Mouse (Mus musculus): ENCODE data around the gene Eaf2. TPM values are rescaled to one million over a fixed set of nuclear protein-coding genes. Genes with fewer than 3 reads are reported as not detected.
"Not testable (repeated sequence)": the region's sequence is repeated elsewhere in the genome, so short reads cannot be mapped to it uniquely, and the experiment has no call there.

Gene Eaf2
- total RNA-seq, 2 experiments from 2014 or later, result 1.0 to 1.2 TPM

GRCm38 (mm10) chr16:36851202-36851601 is 23.6 kb downstream of the Eaf2 start:
- no peak for DNase-seq (ENCODE audit: extremely low spot score in 1 of 2, low spot score in 1 of 2)

- DNase-seq (ENCODE audit: extremely low spot score in 1 of 2, low spot score in 1 of 2), result not testable (repeated sequence)
These were observed 27.9 kb downstream of the Eaf2 start for GRCm38 (mm10) chr16:36846894-36847293.

- no peak for DNase-seq (ENCODE audit: extremely low spot score in 1 of 2, low spot score in 1 of 2)
These were observed 46.0 kb downstream of the Eaf2 start for GRCm38 (mm10) chr16:36828820-36829219.

- DNase-seq (ENCODE audit: extremely low spot score in 1 of 2, low spot score in 1 of 2), result peak; percentile 68 to 69
These were observed 46.6 kb downstream of the Eaf2 start, which contains the start of gene Iqcb1 for GRCm38 (mm10) chr16:36828054-36828786. Gene Iqcb1, plus strand, starts transcription at chr16:36828385.

- no peak for DNase-seq (ENCODE audit: extremely low spot score in 1 of 2, low spot score in 1 of 2)
These were observed 47.2 kb downstream of the Eaf2 start for GRCm38 (mm10) chr16:36827611-36828053.

- DNase-seq (ENCODE audit: extremely low spot score in 1 of 2, low spot score in 1 of 2), result no peak
These were observed 53.3 kb downstream of the Eaf2 start for GRCm38 (mm10) chr16:36821474-36821873.

GRCm38 (mm10) chr16:36820747-36821146 is 54.1 kb downstream of the Eaf2 start:
- DNase-seq (ENCODE audit: extremely low spot score in 1 of 2, low spot score in 1 of 2), result no peak

- no peak for DNase-seq (ENCODE audit: extremely low spot score in 1 of 2, low spot score in 1 of 2)
These were observed 54.8 kb downstream of the Eaf2 start for GRCm38 (mm10) chr16:36820016-36820415.

- peak; percentile 32 to 33 for DNase-seq (ENCODE audit: extremely low spot score in 1 of 2, low spot score in 1 of 2)
These were observed 57.4 kb downstream of the Eaf2 start for GRCm38 (mm10) chr16:36817321-36817926.

GRCm38 (mm10) chr16:36816916-36817315 is 57.9 kb downstream of the Eaf2 start:
- DNase-seq (ENCODE audit: extremely low spot score in 1 of 2, low spot score in 1 of 2), result no peak

- DNase-seq (ENCODE audit: extremely low spot score in 1 of 2, low spot score in 1 of 2), result no peak
These were observed 61.1 kb downstream of the Eaf2 start for GRCm38 (mm10) chr16:36813680-36814079.

GRCm38 (mm10) chr16:36808616-36809015 is 66.2 kb downstream of the Eaf2 start:
- DNase-seq (ENCODE audit: extremely low spot score in 1 of 2, low spot score in 1 of 2), result no peak

GRCm38 (mm10) chr16:36802361-36802760 is 72.4 kb downstream of the Eaf2 start:
- no peak for DNase-seq (ENCODE audit: extremely low spot score in 1 of 2, low spot score in 1 of 2)

- no peak for DNase-seq (ENCODE audit: extremely low spot score in 1 of 2, low spot score in 1 of 2)
These were observed 76.5 kb downstream of the Eaf2 start for GRCm38 (mm10) chr16:36798334-36798733.

GRCm38 (mm10) chr16:36794976-36795375 is 79.8 kb downstream of the Eaf2 start:
- no peak for DNase-seq (ENCODE audit: extremely low spot score in 1 of 2, low spot score in 1 of 2)

- no peak for DNase-seq (ENCODE audit: extremely low spot score in 1 of 2, low spot score in 1 of 2)
These were observed 84.6 kb downstream of the Eaf2 start for GRCm38 (mm10) chr16:36790166-36790565.

GRCm38 (mm10) chr16:36786466-36786865 is 88.3 kb downstream of the Eaf2 start:
- no peak for DNase-seq (ENCODE audit: extremely low spot score in 1 of 2, low spot score in 1 of 2)

GRCm38 (mm10) chr16:36784594-36785313 is 90.0 kb downstream of the Eaf2 start, which contains the start of gene Slc15a2:
Gene Slc15a2, minus strand, starts transcription at chr16:36784962.
- peak in 1 of 2 experiments; percentile 47 for DNase-seq (ENCODE audit: extremely low spot score in 1 of 2, low spot score in 1 of 2)

- DNase-seq (ENCODE audit: extremely low spot score in 1 of 2, low spot score in 1 of 2), result no peak
These were observed 90.7 kb downstream of the Eaf2 start for GRCm38 (mm10) chr16:36784146-36784545.

GRCm38 (mm10) chr16:36775658-36776057 is 99.1 kb downstream of the Eaf2 start:
- peak in 1 of 2 experiments; percentile 14 for DNase-seq (ENCODE audit: extremely low spot score in 1 of 2, low spot score in 1 of 2)

- DNase-seq (ENCODE audit: extremely low spot score in 1 of 2, low spot score in 1 of 2), result no peak
These were observed 101.8 kb downstream of the Eaf2 start for GRCm38 (mm10) chr16:36772996-36773395.

All from layer of hippocampus, postnatal 25 days (tissue).